Mouse (Mus musculus): ENCODE measurements around the gene Trim58.

DNA sequence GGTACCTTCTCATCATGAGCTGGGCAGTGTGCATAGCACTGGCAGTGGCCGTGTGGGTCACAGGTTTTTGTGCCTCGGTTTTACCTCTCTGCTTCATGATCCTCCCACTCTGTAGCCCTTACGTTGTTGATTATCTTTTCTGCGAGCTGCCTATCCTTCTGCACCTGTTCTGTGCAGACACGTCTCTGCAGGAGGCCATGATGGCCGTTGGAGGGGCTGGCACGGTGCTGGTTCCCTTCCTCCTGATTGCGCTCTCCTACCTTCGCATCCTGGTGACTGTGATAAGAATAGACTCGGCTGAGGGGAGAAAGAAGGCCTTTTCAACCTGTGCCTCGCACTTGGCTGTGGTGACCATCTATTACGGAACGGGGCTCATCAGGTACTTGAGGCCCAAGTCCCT lies 42.4 kb upstream of the Trim58 start:
- TF ChIP-seq CTCF (conservative IDR thresholded peaks at IDR 0.05 in 1 of 2, IDR thresholded peaks at IDR 0.05 in 1 of 2; ENCODE audit: low read depth in 2 of 2, low read length in 2 of 2), result no peak
- no peak for TF ChIP-seq ZMIZ1 (IDR thresholded peaks at IDR 0.05; ENCODE audit: low read depth, low read length)
- no peak for TF ChIP-seq NELFE (IDR thresholded peaks at IDR 0.05; ENCODE audit: low read depth, low read length)
- TF ChIP-seq MAFK (IDR thresholded peaks at IDR 0.05; ENCODE audit: insufficient replicate concordance, low read length), result no peak
- no peak for TF ChIP-seq E2F4 (IDR thresholded peaks at IDR 0.05; ENCODE audit: insufficient replicate concordance, low read depth, low read length)
- TF ChIP-seq MAX (IDR thresholded peaks at IDR 0.05; ENCODE audit: low read length), result no peak
- TF ChIP-seq POLR2A (IDR thresholded peaks at IDR 0.05; ENCODE audit: low read depth, low read length), result no peak
- no peak for TF ChIP-seq ZNF384 (IDR thresholded peaks at IDR 0.05; ENCODE audit: low read depth, low read length)
